Mouse (Mus musculus) cerebellum, postnatal 14 days (tissue): ENCODE measurements around the gene Dll4.

Source experiments
- DNase-seq, 2 experiments: peaks; one replicate each; pipeline ENCODE4 v3.0.0; 2021; ENCODE audit warnings: mixed read lengths in 2 of 2

Dll4 gene

GRCm38 (mm10) chr2:119312380-119312958, 13.1 kb upstream of the Dll4 start:
- no peak for DNase-seq

- no peak for DNase-seq
These were observed 11.7 kb upstream of the Dll4 start for GRCm38 (mm10) chr2:119313780-119314479.

DNA sequence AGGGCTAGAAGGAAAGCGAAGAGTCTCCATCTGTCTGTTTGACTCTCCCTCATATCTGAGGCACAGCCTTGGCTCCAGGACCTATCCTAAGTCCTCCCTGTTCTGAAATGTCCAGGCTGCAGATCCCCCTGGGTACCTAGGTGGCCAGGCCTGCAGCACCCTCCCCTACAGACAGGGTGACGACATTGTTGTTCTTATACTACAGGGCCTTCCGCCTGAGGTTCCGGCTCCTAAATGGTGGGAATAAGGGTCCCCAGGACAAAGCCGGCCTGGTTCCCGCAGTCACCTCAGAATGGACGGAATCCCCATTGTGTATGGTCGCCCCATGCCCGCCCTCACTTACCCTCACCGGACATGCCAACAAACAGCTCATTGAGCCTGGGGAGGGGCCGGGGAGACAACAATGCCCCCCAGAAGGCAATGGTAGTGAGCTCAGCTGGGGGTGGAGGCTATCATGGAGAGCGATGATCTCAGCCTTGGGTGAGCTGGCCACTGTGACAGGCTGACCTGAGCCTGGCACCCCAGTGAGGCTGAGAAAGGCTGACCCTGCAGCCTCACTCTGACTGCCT, 10.8 kb upstream of the Dll4 start:
- no peak for DNase-seq

- no peak for DNase-seq
These were observed 7.4 kb upstream of the Dll4 start for GRCm38 (mm10) chr2:119318043-119318710.

GRCm38 (mm10) chr2:119320571-119320970, 5.0 kb upstream of the Dll4 start:
- DNase-seq: no peak

DNA sequence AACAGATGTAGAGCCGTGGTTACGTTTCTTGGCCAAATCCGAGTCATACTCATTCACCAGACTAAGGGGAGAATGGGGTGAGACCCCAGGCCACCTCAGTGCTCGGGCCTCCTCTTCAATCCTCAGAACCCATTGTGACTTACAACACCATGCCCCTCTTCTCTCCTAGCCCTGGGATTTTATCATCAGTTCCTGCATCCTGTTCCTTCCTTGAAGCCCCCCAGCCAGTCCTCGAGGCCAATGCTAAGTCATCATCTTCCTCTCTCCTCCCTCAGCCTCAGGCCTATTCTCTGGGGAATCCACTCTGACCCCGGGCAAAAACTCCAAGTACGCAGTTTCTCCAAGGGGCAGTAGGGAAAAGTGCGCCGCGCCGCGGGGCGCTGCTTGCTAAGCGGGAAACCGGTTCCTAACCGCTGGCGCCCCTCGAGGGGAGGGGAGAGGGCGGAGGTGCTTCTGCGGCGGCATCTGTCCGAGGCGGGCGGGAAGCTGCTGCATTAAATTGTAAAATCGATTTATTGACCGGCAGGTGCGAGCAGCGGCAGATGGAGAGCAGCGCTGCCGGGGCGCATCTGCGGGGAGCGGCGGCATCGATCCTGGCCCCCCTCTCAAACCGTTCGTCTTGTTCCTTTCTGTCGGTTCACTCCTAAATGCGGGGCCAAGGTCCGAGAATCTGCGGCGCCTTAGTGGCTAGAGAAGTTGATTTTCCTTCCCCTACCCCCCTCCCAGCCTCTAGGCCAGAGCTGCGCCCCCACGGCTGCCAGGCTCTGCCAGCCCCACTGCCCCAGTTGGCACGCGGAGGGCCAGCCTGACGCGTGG, 3.6 kb upstream of the Dll4 start:
- no peak for DNase-seq

DNA sequence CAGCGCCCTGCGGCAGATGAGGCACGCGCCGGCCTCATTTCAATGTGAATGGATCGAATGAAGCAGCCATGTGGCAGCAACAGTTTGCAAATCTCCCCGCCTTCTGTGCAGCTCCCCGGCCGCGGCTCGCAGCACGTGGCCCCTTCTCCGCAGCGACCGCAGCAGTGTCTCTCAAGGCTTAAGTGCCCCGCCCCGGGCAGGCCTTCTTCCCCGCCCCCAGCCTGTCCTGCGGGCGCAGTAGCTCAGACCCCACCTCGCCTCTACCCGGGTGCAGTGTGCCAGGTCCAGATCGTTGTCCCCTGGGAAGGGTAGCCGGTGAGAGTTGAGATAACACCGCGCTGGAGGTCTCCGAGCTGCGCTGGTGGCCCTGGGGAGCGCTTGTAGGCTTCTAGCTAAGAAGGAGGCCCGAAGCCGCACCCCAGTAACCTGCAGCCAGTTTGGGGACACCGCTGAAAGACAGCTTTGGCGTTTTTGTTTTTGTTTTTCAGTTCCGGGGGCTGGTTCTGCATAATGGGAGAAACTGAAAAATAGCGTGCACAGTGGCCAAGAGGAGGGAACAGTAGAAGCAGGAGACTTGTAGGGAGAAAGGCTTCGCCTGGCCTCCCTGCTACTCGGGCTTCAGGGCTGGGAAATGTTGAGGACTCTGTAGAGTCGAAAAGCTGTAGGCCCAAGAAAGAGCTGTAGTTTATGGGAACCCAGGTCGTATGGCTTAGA, 2.8 kb upstream of the Dll4 start:
- peak; percentile 67 to 70 for DNase-seq

DNA sequence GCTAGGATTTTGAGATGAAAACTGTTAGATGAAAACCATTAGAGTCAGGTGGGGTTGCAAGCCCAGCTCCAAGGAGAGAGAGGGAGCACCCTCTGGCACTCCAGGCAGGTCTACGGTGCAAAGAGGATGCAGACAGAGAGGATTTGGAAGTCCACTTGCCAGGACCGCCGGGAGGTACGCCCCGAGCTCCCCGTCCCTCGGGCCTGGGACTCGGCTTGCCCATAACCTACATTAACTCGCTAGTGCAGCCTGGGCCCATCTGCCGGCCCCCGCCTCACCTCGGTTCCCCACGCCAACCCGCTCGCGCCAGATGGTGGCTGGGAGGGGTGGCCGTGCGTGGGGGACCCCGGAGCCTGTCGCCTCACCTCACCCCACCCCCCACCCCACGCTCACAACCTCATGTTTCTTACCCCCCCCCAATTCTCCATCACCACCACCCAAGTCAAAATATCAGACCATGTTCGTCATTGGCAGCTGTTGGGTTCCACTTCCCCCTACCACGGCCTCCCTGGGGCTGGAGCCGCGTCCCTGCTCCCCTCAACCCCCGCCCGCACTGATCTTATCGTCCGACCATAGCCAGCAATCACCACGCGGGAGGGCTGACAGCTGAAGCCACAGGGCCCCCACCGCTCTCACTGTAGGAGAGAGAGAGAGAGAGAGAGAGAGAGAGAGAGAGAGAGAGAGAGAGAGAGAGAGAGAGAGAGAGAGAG, 1.6 kb upstream of the Dll4 start:
- peak; percentile 45 to 48 for DNase-seq

DNA sequence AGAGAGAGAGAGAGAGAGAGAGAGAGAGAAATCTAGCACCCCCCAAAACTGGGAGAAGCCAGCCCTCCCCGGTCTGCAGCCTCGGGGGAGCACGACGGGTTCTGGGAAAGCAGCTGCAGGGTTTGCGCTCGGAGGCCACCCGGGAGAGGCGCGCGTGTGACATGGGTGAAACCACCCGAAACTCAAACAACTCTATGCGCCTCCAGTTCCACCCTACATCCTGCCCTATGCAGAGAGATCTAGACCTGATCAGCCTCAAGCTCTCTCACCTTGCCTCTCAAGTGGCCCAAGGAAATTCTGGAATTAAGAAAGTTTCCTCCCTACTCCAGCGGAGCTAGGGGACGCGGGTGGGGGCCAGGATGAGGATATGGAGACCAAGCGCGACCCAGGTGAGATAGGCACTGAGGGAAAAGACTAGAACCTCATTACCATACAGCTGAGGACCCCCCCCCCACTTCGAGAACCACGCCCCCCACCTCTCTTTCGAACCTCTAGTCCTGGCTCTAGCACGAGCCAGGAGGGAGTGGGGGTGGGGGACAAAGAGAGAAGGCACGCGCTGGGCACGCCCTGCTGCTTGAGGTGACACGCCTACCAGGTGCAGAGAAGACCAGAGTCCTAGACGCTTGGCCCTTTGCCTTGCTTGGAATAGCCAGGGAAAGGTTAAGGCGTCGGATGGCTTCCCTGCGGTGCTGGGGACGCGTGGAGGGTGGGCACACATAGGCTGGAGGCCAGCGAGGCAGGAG, 837 bp upstream of the Dll4 start:
- DNase-seq: peak in 1 of 2 experiments; percentile 56

DNA sequence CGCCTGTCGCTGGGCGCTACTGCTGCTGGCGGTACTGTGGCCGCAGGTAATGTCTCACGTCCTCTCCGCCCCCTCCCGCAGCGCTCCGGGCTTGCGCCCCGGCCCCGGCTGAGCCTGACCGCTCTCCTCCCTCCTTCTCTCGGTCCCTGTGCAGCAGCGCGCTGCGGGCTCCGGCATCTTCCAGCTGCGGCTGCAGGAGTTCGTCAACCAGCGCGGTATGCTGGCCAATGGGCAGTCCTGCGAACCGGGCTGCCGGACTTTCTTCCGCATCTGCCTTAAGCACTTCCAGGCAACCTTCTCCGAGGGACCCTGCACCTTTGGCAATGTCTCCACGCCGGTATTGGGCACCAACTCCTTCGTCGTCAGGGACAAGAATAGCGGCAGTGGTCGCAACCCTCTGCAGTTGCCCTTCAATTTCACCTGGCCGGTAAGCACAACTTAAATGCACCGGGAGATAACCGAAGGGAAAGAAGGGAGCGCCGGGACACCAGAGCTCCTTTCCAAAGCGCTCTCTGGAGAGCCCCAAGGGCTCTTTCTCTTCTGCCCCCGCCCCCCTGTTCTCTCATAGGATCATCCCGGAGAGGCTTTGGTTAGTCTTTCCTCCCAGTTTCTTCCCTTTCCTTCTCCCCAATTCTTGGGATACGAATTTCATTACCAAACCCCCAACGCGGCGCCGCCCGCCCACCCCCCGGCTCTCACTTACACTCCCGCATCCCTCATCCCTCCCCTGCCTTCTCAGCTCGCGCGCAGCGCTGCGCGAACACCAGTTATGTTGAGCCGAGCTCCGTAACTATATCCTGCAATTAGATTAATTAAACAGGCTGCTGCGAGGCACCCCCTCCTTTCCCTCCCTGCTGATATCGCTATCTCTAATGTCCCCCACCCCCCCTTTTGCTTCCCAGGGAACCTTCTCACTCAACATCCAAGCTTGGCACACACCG, 847 bp downstream of the Dll4 start:
- DNase-seq: peak; percentile 49 to 55

- peak; percentile 90 to 93 for DNase-seq
These were observed 1.5 kb downstream of the Dll4 start for GRCm38 (mm10) chr2:119327102-119327480.

GRCm38 (mm10) chr2:119327942-119328526, 2.5 kb downstream of the Dll4 start:
- DNase-seq: peak; percentile 69 to 74

DNA sequence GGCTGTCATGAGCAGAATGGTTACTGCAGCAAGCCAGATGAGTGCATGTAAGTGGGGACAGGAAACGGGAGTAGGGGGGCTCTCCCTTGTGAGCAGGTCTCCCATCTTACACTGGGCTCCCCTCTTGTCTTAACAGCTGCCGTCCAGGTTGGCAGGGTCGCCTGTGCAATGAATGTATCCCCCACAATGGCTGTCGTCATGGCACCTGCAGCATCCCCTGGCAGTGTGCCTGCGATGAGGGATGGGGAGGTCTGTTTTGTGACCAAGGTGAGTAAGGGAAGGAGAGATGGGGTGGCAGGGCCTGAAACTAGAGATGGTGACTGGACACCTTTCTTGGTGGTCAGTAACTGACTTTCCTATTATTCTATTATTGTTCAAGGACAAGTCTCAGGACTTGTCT, 3.0 kb downstream of the Dll4 start:
- peak; percentile 58 to 70 for DNase-seq

GRCm38 (mm10) chr2:119329123-119329817, 3.7 kb downstream of the Dll4 start:
- DNase-seq: peak in 1 of 2 experiments; percentile 45

DNA sequence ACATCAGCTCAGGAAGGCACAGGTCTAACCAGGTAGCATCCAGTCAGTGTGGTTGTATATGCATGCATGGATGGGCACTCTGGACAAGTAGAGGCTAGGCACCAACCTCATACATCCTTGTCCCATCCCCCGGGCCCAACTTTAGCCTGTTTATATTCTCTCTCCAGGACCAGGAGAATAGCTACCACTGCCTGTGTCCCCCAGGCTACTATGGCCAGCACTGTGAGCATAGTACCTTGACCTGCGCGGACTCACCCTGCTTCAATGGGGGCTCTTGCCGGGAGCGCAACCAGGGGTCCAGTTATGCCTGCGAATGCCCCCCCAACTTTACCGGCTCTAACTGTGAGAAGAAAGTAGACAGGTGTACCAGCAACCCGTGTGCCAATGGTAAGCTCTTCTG, 5.2 kb downstream of the Dll4 start:
- DNase-seq: no peak

DNA sequence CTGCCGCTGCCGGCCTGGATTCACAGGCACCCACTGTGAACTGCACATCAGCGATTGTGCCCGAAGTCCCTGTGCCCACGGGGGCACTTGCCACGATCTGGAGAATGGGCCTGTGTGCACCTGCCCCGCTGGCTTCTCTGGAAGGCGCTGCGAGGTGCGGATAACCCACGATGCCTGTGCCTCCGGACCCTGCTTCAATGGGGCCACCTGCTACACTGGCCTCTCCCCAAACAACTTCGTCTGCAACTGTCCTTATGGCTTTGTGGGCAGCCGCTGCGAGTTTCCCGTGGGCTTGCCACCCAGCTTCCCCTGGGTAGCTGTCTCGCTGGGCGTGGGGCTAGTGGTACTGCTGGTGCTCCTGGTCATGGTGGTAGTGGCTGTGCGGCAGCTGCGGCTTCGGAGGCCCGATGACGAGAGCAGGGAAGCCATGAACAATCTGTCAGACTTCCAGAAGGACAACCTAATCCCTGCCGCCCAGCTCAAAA, 6.6 kb downstream of the Dll4 start:
- no peak for DNase-seq

DNA sequence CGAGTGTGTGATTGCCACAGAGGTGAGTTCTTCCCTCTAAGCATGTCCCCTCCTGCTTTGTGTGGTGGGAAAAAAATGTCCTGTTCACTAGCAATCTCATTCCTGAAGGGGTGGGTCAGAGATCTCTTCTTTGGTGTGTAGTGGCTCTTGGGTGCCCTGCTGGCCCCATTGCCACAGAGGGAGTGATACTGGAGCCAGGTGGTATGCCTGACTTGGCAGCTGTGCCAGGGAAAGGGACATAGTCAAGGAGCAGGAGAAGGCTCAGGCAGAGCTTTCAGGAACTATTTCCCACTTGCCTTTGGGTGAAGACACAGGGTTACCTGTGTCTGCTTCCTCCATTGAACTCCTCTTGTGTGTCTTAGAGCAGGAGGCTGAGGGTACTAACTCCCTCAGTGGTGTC, 8.6 kb downstream of the Dll4 start:
- no peak for DNase-seq

DNA sequence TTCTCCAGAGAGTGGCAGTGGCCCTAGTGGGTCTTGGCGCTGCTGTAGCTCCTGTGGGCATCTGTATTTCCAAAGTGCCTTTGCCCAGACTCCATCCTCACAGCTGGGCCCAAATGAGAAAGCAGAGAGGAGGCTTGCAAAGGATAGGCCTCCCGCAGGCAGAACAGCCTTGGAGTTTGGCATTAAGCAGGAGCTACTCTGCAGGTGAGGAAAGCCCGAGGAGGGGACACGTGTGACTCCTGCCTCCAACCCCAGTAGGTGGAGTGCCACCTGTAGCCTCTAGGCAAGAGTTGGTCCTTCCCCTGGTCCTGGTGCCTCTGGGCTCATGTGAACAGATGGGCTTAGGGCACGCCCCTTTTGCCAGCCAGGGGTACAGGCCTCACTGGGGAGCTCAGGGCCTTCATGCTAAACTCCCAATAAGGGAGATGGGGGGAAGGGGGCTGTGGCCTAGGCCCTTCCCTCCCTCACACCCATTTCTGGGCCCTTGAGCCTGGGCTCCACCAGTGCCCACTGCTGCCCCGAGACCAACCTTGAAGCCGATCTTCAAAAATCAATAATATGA, 9.5 kb downstream of the Dll4 start:
- no peak for DNase-seq
